Mouse (Mus musculus): Measurements from ENCODE around the gene Gprin3.

DNA sequence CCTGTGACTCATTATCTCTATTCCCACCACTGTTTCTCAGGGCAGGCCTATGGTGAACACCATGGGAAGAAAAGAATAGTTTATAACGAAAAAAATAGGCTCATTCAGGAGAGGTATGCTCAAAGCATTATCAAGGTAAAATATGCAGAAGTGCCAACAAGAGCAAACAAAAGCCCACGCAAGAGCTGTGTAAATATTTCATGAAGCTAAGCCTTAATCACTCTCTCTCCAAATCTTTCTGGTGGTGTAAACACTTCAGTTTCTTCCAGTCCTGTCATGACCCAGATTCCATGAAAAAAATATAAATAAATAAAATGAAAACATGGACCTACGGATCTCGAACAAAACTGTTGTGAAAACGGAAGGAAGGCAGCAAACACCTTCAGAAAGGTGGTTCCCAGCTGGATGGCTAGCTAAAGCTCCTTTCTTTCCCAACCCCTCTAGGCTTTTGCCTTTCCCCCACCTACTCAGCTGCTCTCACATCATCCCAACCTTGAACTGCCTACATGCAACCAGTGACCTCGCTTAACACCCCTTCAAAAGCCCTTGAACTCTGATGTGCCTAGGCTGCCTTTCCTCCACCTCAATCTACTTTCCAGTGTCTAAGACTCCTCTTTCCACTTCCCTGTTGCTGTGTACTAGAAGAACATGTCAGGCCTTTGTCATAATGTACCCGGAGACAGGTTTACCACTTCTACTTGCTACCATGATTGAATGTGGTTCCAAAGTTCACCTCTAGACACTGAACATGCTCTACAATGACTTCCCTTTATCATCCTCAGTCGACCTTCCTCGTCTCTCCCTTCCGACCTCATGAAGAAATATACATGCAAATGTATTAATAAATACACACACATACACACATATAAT lies 988 bp downstream of the Gprin3 start:
- TF ChIP-seq CHD2 (IDR thresholded peaks at IDR 0.05; ENCODE audit: low read depth, low read length) (no peak), HCFC1 (IDR thresholded peaks at IDR 0.05; ENCODE audit: borderline replicate concordance, insufficient read depth, low read length) (no peak)
